Mouse (Mus musculus) embryonic facial prominence, embryonic 10.5 days (tissue): ENCODE measurements around the gene Coq9. TPM values are rescaled to one million over a fixed set of nuclear protein-coding genes. Genes with fewer than 3 reads are reported as not detected.
"Not testable (repeated sequence)": the region's sequence is repeated elsewhere in the genome, so short reads cannot be mapped to it uniquely, and the experiment has no call there.

Source experiments
- DNase-seq: peaks from one replicate; pipeline ENCODE4 v3.0.0-alpha.2; 2017; ENCODE audit warnings: low spot score
- H3K27ac ChIP-seq: fragments of 300-500 bp; sonication (generic); replicated peaks from 2 replicates; pipeline ENCODE4 v1.5.1; 2016; ENCODE audit warnings: mild to moderate bottlenecking
- H3K27me3 ChIP-seq: fragments of 300-500 bp; sonication (generic); replicated peaks from 2 replicates; pipeline ENCODE4 v1.6.1; 2016; ENCODE audit warnings: low read depth, mild to moderate bottlenecking; ENCODE audit not compliant: poor library complexity, severe bottlenecking
- H3K36me3 ChIP-seq: fragments of 300-500 bp; sonication (generic); replicated peaks from 2 replicates; pipeline ENCODE4 v1.6.1; 2016; ENCODE audit warnings: mild to moderate bottlenecking, moderate library complexity
- H3K4me1 ChIP-seq: fragments of 300-500 bp; sonication (generic); 2 replicates; pipeline ENCODE4 v1.6.1; 2016
- H3K4me3 ChIP-seq: fragments of 300-500 bp; sonication (generic); 2 replicates; pipeline ENCODE4 v1.5.1; 2016; ENCODE audit warnings: mild to moderate bottlenecking, moderate library complexity
- H3K9me3 ChIP-seq: fragments of 300-500 bp; sonication (generic); 2 replicates; pipeline ENCODE4 v1.6.1; 2016; ENCODE audit warnings: mild to moderate bottlenecking
- WGBS: fragments of 180-500 bp; shearing (Covaris S2); methylation state at CpG from one replicate; pipeline ENCODE4 v1.1.7; 2016; 5-methylcytosine and 5-hydroxymethylcytosine counted together
- polyA plus RNA-seq: library from polyadenylated mRNA; unstranded; fragments of >200 nt; fragmentation: Nextera tagmentation; extraction: Ambion mirVana; gene quantifications from 2 replicates; pipeline ENCODE4 v1.2.1, GENCODE M21; 2016

Coq9 gene
- polyA plus RNA-seq, 1 experiment from 2014 or later: 48.1 TPM

DNA sequence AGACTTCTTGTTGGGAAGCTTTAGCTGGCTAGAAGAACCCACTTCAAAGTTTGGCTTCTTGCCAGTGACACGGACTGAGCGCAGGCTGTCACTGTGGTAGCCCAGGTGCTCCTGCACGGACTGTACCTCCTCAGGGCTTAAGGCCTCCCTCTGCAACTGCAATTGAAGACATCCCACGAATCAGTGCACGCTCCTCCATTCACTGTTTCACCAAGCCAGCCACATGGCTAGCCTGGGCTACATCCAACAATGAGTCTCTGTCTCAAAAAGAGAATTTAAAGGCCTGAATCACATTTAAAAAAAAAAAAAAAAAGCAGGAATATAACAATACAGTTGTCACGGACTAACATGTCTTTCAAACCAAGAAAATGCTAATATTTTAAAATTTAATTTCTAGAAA is 9.8 kb upstream of the Coq9 start:
- H3K36me3 ChIP-seq: peaks cover 93% of the 10 kb centered on the region
- WGBS: 89% methylated on average over 6 of the region's 6 CpGs

DNA sequence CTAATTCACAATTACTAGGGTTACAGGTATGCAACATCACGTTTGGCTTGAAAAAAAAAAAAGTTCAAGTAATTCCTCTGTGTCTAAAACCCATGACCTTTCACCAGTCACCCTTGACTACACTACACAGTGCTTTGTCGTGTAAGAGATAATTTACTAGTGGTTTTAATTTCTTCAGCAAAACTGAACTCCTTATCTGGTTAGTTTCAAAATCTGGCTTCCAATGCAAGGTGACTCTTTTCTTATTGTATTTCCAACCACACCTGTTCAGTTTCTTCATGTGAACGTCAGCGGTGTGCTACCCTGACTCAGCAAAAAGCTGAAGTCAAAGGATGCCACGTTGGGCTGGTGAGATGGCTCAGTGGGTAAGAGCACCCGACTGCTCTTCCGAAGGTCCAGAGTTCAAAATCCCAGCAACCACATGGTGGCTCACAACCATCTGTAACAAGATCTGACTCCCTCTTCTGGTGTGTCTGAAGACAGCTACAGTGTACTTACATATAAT is 4.2 kb upstream of the Coq9 start:
- H3K27me3 ChIP-seq, DNase-seq, H3K9me3 ChIP-seq, H3K4me3 ChIP-seq, H3K27ac ChIP-seq: not testable (repeated sequence)
- Histone ChIP-seq H3K36me3 (peaks cover 38% of the 10 kb centered on the region), H3K4me1 (peaks cover 14% of the 10 kb centered on the region)
- 82% methylated on average over 7 of the region's 7 CpGs for WGBS

More for the DNA sequence above, 9.8 kb upstream of the Coq9 start:
- Histone ChIP-seq H3K9me3 (peaks cover 5% of the 10 kb centered on the region; the same call in 1 of the 2 replicates), H3K27me3 (no peaks in the 10 kb centered on the region), H3K4me1 (no peaks in the 10 kb centered on the region), H3K4me3 (no peak overlapping the region), H3K27ac (no peak overlapping the region)
- no peak for DNase-seq

DNA sequence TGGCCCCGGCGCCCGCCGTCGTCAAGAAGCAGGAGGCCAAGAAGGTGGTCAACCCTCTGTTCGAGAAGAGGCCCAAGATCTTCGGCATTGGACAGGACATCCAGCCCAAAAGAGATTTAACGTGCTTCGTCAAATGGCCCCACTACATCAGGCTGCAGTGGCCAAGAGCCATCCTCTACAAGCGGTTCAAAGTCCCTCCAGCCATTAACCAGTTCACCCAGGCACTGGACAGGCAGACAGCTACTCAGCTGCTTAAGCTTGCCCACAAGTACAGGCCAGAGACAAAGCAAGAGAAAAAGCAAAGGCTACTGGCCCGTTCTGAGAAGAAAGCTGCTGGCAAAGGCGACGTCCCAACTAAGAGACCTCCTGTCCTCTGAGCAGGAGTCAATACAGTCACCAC is 2.4 kb upstream of the Coq9 start:
- not testable (repeated sequence) for DNase-seq, H3K27ac ChIP-seq, H3K27me3 ChIP-seq, H3K9me3 ChIP-seq, H3K4me3 ChIP-seq
- Histone ChIP-seq H3K36me3 (peaks cover 20% of the 10 kb centered on the region), H3K4me1 (peaks cover 17% of the 10 kb centered on the region)
- WGBS: 95% methylated on average over 13 of the region's 13 CpGs

DNA sequence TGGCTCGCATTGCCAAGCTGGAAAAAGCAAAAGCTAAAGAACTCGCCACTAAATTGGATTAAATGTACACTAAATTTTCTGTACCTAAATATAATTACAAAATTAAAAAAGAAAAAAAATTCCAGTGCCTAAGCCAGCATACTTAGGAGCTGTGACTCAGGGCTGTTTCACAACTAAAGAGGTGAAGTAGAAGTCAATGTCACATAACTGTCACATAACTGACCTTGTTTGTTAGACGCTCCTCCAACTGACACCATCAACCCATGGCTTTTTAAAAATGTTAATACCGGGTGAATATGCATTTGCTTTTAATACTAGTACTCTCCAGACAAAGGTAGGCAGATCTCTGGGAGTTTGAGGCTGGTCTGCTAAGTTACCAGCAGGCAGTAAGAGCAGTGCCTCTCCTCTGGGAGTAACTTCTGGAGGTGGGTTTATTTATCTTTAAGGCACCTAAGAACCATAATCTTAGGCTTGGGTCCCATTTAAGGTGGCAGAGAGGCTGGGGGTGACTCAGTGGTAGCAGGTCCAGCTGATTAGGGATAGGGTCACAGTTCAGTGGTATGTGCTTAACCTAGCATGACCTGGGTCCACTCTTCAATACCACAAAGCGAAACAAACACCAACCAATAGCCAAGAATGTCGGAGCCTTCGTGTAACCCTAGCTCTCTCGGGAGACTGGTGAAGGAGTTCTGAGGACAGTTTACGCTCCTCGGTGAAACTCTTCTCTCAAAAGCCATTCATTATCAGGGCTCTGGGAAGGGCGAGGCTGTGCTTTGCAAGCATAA is 1.5 kb upstream of the Coq9 start:
- no peak for DNase-seq
- Histone ChIP-seq H3K27ac (no peak overlapping the region), H3K27me3 (no peaks in the 10 kb centered on the region), H3K36me3 (peaks cover 11% of the 10 kb centered on the region), H3K4me3 (peak overlapping the region; percentile 91), H3K4me1 (peaks cover 17% of the 10 kb centered on the region), H3K9me3 (no peaks in the 10 kb centered on the region)
- WGBS: 61% methylated on average over 11 of the region's 11 CpGs

DNA sequence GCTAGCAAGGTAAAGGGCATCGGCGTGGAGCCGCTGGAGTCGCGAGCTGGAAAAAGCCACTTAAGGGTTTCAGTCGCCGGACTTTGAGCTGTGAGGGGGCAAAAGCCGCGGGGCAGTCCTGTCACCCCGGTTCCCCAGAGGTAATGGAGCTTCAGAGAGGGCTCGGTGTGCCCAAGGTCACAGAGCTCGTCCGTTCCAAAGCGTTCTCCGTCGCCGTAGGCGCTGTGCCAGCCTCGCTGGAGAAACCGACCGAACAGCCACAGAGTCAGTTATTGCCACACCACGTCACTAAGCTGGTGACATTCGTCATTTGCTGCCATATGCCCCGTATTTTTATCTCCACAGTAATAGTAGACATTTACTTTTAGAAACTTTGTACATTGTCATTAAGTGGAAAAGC is 479 bp downstream of the Coq9 start:
- peak overlapping the region; percentile 91 for H3K4me3 ChIP-seq
- H3K36me3 ChIP-seq: no peaks in the 10 kb centered on the region; the same call in 1 of the 2 replicates
- H3K27me3 ChIP-seq: no peaks in the 10 kb centered on the region
- H3K9me3 ChIP-seq: no peaks in the 10 kb centered on the region
- no peak for DNase-seq
- peaks cover 17% of the 10 kb centered on the region for H3K4me1 ChIP-seq
- WGBS: under 1% methylated on average over 24 of the region's 24 CpGs
- H3K27ac ChIP-seq: peak overlapping the region; percentile 93

DNA sequence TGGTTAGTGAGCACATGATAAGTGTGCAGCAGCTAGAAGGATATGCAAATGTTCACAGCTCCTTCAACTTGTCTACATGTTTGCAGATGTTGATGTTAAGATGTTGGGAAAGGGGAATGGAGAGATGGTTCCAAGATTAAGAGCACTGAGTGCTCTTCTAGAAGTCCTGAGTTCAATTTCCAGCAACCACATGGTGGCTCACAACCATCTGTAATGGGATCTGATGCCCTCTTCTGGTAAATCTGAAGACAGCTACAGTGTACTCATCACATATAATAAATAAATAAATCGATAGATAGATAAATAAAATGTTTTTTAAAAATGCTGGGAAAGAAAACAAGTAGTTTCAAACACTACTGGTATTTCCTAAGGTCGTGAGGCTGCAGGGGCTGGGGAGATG is 3.1 kb downstream of the Coq9 start:
- 55% methylated on average over 2 of the region's 2 CpGs for WGBS

DNA sequence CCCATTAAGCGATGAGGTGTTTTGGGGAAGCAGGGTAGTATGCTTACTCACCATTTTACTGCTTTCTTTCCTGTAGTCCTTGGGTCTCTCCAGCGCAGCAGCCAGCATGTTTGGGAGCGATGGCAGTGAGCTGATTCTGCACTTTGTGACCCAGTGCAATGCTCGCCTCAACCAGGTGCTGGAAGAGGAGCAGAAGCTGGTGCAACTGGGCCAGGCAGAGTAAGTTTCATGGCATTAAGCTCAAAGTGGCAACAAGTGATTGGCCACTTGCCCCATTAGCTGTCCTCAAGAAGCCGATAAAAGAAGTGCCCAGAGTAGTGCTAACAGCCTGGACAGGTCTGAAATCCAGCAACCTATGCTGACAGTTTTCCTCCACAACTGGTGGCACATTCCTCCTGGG is 11.9 kb downstream of the Coq9 start:
- no peak overlapping the region for H3K27ac ChIP-seq
- H3K27me3 ChIP-seq: no peaks in the 10 kb centered on the region
- WGBS: 92% methylated on average over 5 of the region's 5 CpGs
- no peak for DNase-seq
- peaks cover 84% of the 10 kb centered on the region for H3K36me3 ChIP-seq
- H3K4me3 ChIP-seq: no peak overlapping the region
- no peaks in the 10 kb centered on the region for H3K9me3 ChIP-seq
- H3K4me1 ChIP-seq: no peaks in the 10 kb centered on the region

More for the DNA sequence above, 3.1 kb downstream of the Coq9 start:
- no peak for DNase-seq
- Histone ChIP-seq H3K36me3 (peaks cover 19% of the 10 kb centered on the region), H3K4me1 (peaks cover 17% of the 10 kb centered on the region), H3K9me3 (no peaks in the 10 kb centered on the region), H3K27ac (no peak overlapping the region), H3K4me3 (no peak overlapping the region), H3K27me3 (no peaks in the 10 kb centered on the region)

DNA sequence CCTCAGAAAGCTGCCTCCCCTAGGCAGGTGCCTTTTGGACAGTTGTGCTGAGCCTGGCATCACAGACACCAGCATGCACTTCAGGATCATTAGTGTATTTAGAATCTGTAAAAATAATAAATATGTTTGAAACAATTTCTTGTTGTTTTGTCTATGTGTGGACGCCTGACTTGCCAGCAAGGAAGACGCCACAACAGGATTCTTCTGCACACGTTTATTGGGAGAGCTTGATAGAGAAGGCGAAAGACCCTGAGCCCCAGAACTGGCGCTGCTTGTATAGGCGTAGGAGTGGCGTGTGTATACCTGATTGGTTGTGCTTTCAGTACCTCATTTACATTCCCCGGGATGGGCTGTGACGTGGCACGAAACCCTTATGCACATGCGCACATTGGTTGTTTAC is 16.6 kb downstream of the Coq9 start:
- not testable (repeated sequence) for H3K4me3 ChIP-seq, H3K27me3 ChIP-seq, DNase-seq, H3K27ac ChIP-seq, H3K9me3 ChIP-seq
- WGBS: 91% methylated on average over 11 of the region's 11 CpGs
- Histone ChIP-seq H3K36me3 (peaks cover 60% of the 10 kb centered on the region), H3K4me1 (peaks cover 15% of the 10 kb centered on the region)

DNA sequence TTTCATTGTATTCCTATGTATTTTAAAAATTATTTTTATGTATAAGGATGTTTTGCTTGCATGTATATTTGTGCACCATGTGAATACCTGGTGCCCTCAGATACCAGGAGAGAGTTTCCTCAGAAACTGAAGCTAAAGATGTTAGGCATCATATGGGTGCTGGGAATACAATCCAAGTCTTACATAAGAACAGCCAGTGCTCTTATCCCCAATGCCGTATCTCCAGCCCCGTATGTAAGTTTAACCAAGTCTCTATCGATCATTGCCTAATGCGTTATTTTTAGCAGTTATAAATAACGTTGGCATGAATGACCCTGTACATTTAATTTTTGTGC is 18.9 kb downstream of the Coq9 start:
- Histone ChIP-seq H3K4me3 (peak overlapping the region; percentile 89), H3K36me3 (peaks cover 60% of the 10 kb centered on the region), H3K4me1 (peaks cover 15% of the 10 kb centered on the region), H3K9me3 (no peaks in the 10 kb centered on the region), H3K27ac (no peak overlapping the region), H3K27me3 (no peaks in the 10 kb centered on the region)
- 33% methylated on average over 5 of the region's 5 CpGs for WGBS
- DNase-seq: no peak

DNA sequence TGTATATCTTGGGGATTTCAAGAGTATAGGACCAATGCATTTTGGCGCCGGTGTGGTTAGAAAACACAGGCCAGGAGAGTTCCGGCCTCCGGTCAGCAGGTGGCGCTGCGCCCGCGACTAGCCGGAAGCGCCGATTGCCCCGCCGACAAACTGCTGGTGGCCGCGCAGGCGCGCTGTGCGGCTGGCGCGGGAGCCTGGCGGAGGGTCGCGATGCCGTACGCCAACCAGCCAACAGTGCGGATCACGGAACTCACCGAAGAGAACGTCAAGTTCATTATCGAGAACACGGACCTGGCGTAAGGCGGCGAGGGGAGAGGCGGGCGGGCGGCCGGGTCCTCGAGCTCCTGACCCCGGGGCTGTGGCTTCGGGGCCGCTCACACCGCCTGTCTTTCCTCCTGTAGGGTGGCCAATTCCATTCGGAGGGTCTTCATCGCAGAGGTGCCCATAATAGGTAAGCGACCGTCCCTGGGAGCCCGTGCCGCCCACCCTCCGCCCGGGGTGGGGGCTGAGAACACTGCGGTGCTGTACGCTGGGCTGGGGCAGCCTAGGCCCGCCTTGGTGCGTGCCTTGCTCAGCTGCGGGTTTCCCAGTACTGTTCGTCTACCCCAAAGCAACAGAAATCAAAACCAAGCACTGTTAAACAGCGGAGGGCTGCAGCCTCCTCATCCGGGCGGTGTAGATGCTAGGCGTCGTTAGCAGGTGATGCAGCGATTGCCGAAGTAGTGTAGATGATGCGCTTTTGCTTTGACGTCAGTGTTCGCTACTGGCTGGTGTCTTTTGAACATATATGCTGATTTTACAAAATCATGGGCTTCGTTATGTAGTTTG is 19.4 kb downstream of the Coq9 start, which contains the start of gene Polr2c:
Gene Polr2c (plus strand): TSS at position 105 of the 828 bp plus-strand sequence.
- DNase-seq: peak; percentile 93
- peak within 1 kb of the TSS; percentile 90 for H3K27ac ChIP-seq
- under 1% methylated on average over 68 of the region's 68 CpGs for WGBS
- peak within 1 kb of the TSS; percentile 89 for H3K4me3 ChIP-seq
- H3K4me1 ChIP-seq: peaks cover 15% of the 10 kb centered on the region
- no peaks in the 10 kb centered on the region for H3K9me3 ChIP-seq
- peaks cover 62% of the 10 kb centered on the region for H3K36me3 ChIP-seq
- no peaks in the 10 kb centered on the region for H3K27me3 ChIP-seq

DNA sequence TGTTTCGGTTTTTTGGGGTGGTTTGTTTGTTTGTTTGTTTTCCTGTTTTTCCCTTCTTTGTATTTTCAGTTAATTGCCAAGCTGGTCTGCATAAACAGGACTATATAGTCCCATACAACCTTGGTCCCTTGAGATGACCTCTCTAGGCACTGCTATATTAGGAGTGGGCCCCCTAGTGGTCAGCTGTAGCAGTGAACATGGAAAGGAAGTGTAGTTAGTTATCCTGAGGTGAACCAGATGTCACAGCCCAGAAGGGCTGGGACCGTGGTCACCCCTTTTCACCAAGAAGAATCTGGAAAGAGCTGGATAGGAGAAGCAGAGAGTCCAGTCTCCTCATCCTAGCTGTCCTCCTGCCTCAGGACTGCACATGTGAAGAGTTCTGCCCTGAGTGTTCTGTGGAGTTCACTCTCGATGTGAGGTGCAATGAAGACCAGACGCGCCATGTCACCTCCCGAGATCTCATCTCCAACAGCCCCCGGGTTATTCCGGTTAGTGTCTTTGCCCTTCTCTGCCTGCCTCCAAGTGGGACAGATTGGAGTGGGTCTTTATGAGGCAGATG is 23.3 kb downstream of the Coq9 start:
- Histone ChIP-seq H3K36me3 (peaks cover 75% of the 10 kb centered on the region), H3K9me3 (no peaks in the 10 kb centered on the region), H3K27me3 (no peaks in the 10 kb centered on the region), H3K4me1 (peaks cover 15% of the 10 kb centered on the region), H3K27ac (no peak overlapping the region), H3K4me3 (no peak overlapping the region)
- peak; percentile 70 for DNase-seq
- 76% methylated on average over 8 of the region's 8 CpGs for WGBS

DNA sequence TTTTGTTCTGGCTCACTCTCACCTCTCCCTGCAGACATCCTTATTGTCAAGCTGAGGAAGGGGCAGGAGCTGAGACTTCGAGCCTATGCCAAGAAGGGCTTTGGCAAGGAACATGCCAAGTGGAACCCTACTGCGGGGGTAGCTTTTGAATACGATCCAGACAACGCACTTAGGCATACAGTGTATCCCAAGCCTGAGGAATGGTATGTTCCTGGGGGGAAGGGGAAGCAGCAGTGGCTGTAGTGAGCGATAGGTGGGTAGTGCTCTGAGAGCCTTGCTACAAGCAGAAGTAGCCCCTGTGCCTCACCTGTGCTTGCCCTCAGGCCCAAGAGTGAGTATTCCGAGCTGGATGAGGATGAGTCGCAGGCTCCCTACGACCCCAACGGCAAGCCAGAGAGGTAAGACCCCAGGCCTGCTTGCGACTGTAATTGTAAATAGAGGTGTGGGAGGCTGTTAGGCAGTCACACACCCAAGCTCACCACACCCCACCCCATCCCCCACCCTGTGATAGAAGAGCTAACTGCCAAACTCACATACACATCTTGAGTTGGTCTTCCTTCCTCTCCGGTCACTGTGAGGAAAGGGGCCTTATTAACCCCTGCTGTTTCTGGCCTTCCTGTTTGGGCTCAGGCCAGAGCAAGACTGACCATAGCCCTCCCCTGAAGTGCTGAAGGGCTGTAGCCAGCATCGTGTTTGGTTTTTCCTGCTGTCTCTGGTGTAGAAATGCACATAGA is 24.5 kb downstream of the Coq9 start:
- no peaks in the 10 kb centered on the region for H3K9me3 ChIP-seq
- H3K4me1 ChIP-seq: peaks cover 15% of the 10 kb centered on the region
- H3K27ac ChIP-seq: no peak overlapping the region
- no peak for DNase-seq
- H3K36me3 ChIP-seq: peaks cover 87% of the 10 kb centered on the region
- no peaks in the 10 kb centered on the region for H3K27me3 ChIP-seq
- no peak overlapping the region for H3K4me3 ChIP-seq
- 90% methylated on average over 12 of the region's 12 CpGs for WGBS
